Mouse (Mus musculus) thymus, adult 2 months (tissue): ENCODE measurements around the gene Gm13290. TPM values are rescaled to one million over a fixed set of nuclear protein-coding genes. Genes with fewer than 3 reads are reported as not detected.
A peak's percentile ranks its signal among the peaks of the same experiment; 100 is the strongest.
"Not testable (repeated sequence)": the region's sequence is repeated elsewhere in the genome, so short reads cannot be mapped to it uniquely, and the experiment has no call there.

Source experiments
- DNase-seq: peaks from one replicate; pipeline ENCODE4 v3.0.0; 2021
- H3K27ac ChIP-seq: fragments of 200-500 bp; 2 replicates; pipeline ENCODE4 v1.5.1; 2012; ENCODE audit warnings: low read length, control low read depth; ENCODE audit not compliant: control insufficient read depth, insufficient read depth
- H3K27me3 ChIP-seq: fragments of 200-500 bp; 2 replicates; pipeline ENCODE4 v1.6.1; 2012; ENCODE audit warnings: mild to moderate bottlenecking, low read length, moderate library complexity, mixed read lengths; ENCODE audit not compliant: control insufficient read depth, insufficient read depth
- H3K36me3 ChIP-seq: fragments of 200-500 bp; 2 replicates; pipeline ENCODE4 v1.6.1; 2012; ENCODE audit warnings: mild to moderate bottlenecking, low read length, moderate library complexity; ENCODE audit not compliant: control insufficient read depth, insufficient read depth
- H3K4me1 ChIP-seq: fragments of 200-500 bp; replicated peaks from 2 replicates; pipeline ENCODE4 v1.6.1; 2012; ENCODE audit warnings: low read length; ENCODE audit not compliant: control insufficient read depth, insufficient read depth
- H3K4me3 ChIP-seq: fragments of 200-500 bp; 2 replicates; pipeline ENCODE4 v1.5.1; 2012; ENCODE audit warnings: mild to moderate bottlenecking, low read length, control low read depth, moderate library complexity; ENCODE audit not compliant: control insufficient read depth, insufficient read depth
- CTCF ChIP-seq: fragments of 200-500 bp; IDR thresholded peaks from 2 replicates; pipeline ENCODE4 v1.5.1; 2012; ENCODE audit warnings: mild to moderate bottlenecking, control low read depth, low read length, moderate library complexity, borderline replicate concordance; ENCODE audit not compliant: control insufficient read depth, poor library complexity, insufficient read depth; ENCODE audit errors: extremely low read depth
- POLR2A ChIP-seq: fragments of 200-500 bp; IDR thresholded peaks from 2 replicates; pipeline ENCODE4 v1.6.1; 2012; ENCODE audit warnings: mild to moderate bottlenecking, low read length, control low read depth, moderate library complexity; ENCODE audit not compliant: control insufficient read depth, poor library complexity, insufficient read depth; ENCODE audit errors: extremely low read depth
- WGBS: fragments of 180-500 bp; shearing (Covaris S2); methylation state at CpG from one replicate; pipeline ENCODE4 v1.1.7; 2018; 5-methylcytosine and 5-hydroxymethylcytosine counted together
- polyA plus RNA-seq: library from polyadenylated mRNA; depleted of rRNA; stranded (reverse); fragments of >200 nt; gene quantifications from 2 replicates; pipeline ENCODE4 v1.2.3, GENCODE M21; 2012

Gm13290 gene
- polyA plus RNA-seq, 1 experiment: not detected

- H3K27ac ChIP-seq, H3K36me3 ChIP-seq, H3K4me1 ChIP-seq, H3K4me3 ChIP-seq, DNase-seq, H3K27me3 ChIP-seq: not testable (repeated sequence)
- no CpG with 5 or more reads among the region's 28 CpGs for WGBS
Observed at GRCm38 (mm10) chr4:88791250-88791649, 17.6 kb downstream of the Gm13290 start, which contains the start of gene Gm13278. Gene Gm13278, plus strand, starts transcription at chr4:88791550.

DNA sequence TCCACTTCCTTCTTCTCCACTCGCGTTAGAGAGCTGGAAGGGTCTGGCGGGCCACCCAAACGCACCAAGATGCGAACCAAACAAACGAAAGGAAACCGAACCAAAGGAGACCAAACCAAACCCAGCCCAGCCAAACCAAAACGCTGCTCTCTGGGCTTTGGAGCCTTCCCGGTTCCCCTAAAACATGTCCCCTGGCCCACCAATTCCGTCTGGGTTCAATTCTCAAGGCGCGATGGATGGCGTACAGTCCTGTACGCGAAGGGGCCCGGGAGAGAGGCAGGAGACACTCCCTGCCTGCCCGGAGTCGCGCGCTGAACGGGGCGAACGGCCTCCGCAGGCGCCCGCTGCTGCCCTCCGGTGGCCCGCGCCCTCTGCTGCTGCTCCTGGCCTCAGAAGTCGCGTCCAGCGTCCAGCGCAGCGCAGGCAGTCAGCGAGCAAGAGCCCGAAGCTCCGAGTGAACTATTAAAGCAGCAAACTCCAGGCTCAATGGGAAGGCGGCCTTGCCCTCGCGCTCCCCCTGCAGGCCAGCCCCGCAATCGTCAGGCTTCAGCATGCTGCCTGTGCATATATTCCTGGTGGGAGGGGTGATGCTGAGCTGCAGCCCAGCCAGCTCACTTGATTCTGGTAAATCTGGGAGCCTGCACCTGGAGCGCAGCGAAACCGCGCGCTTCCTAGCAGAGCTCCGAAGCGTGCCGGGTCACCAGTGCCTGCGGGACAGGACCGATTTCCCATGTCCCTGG is 20.5 kb downstream of the Gm13290 start, which contains the start of gene Gm13275:
Gene Gm13275 (plus strand): TSS at position 552 of the 740 bp plus-strand sequence.
- H3K27me3 ChIP-seq, H3K4me3 ChIP-seq, H3K4me1 ChIP-seq, H3K27ac ChIP-seq, H3K36me3 ChIP-seq: not testable (repeated sequence)
- peak; percentile 87 for DNase-seq
- WGBS: under 1% methylated on average over 12 of the region's 52 CpGs

- not testable (repeated sequence) for H3K4me3 ChIP-seq, H3K27me3 ChIP-seq, DNase-seq, H3K27ac ChIP-seq, H3K4me1 ChIP-seq, H3K36me3 ChIP-seq
- no CpG with 5 or more reads among the region's 28 CpGs for WGBS
Observed at GRCm38 (mm10) chr4:88797097-88797496, 23.5 kb downstream of the Gm13290 start, which contains the start of gene Gm13279. Gene Gm13279, plus strand, starts transcription at chr4:88797397.

- not testable (repeated sequence) for H3K27me3 ChIP-seq, DNase-seq, H3K36me3 ChIP-seq, H3K4me1 ChIP-seq, H3K27ac ChIP-seq, H3K4me3 ChIP-seq
- 11% methylated on average over 5 of the region's 7 CpGs for WGBS
Observed at GRCm38 (mm10) chr4:88799365-88799764, 25.7 kb downstream of the Gm13290 start, which contains the start of gene Gm13285. Gene Gm13285, plus strand, starts transcription at chr4:88799665.

- H3K36me3 ChIP-seq, H3K27me3 ChIP-seq, H3K27ac ChIP-seq, H3K4me1 ChIP-seq, H3K4me3 ChIP-seq, DNase-seq: not testable (repeated sequence)
- WGBS: no CpG with 5 or more reads among the region's 29 CpGs
Observed at GRCm38 (mm10) chr4:88802954-88803353, 29.3 kb downstream of the Gm13290 start, which contains the start of gene Gm13287. Gene Gm13287, plus strand, starts transcription at chr4:88803254.

DNA sequence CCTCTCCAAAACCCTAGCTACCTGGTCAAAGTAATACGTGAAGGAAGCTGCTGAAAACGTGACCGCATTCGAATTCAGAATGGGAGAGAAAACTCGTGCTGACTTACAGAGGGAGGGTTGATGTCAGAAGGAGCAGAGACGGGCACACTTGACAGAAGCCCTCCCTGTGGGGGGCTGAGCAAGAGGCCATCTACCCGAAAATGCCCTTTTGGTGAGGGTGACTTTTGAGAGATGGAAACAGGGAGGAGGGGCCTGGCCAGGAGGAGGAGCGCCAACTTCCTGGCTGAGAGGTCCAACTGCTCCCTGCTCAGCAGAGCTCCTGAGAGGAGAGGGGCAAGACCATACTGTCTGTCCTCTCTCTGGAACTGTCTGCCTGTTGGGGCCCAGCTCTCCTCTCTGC is 31.6 kb downstream of the Gm13290 start, which contains the start of gene Gm13288:
Gene Gm13288 (plus strand): TSS at position 301 of the 400 bp plus-strand sequence.
- not testable (repeated sequence) for H3K36me3 ChIP-seq, H3K4me1 ChIP-seq, H3K27me3 ChIP-seq, DNase-seq, H3K27ac ChIP-seq
- no CpG with 5 or more reads among the region's 8 CpGs for WGBS
- peak within 1 kb of the TSS; percentile 51 for H3K4me3 ChIP-seq

DNA sequence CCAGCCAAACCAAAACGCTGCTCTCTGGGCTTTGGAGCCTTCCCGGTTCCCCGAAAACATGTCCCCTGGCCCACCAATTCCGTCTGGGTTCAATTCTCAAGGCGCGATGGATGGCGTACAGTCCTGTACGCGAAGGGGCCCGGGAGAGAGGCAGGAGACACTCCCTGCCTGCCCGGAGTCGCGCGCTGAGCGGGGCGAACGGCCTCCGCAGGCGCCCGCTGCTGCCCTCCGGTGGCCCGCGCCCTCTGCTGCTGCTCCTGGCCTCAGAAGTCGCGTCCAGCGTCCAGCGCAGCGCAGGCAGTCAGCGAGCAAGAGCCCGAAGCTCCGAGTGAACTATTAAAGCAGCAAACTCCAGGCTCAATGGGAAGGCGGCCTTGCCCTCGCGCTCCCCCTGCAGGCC is 32.1 kb downstream of the Gm13290 start:
- not testable (repeated sequence) for H3K4me1 ChIP-seq, H3K27ac ChIP-seq, H3K36me3 ChIP-seq, H3K27me3 ChIP-seq
- WGBS: 0% methylated on average over 8 of the region's 34 CpGs
- peak; percentile 7 for DNase-seq
- peak overlapping the region; percentile 51 for H3K4me3 ChIP-seq

- 75% methylated on average over 3 of the region's 3 CpGs for WGBS
- Histone ChIP-seq H3K4me3 (no peak within 1 kb of the TSS), H3K27me3 (no peaks in the 10 kb centered on the region), H3K36me3 (no peaks in the 10 kb centered on the region), H3K4me1 (no peaks in the 10 kb centered on the region), H3K27ac (no peak within 1 kb of the TSS)
- DNase-seq: no peak
- TF ChIP-seq CTCF (no peak), POLR2A (no peak)
Observed at GRCm38 (mm10) chr4:88815928-88816327, 42.3 kb downstream of the Gm13290 start, which contains the start of gene Ifna7. Gene Ifna7, plus strand, starts transcription at chr4:88816228.
